Mouse (Mus musculus): ENCODE measurements around the gene Etv6. TPM values are rescaled to one million over a fixed set of nuclear protein-coding genes. Genes with fewer than 3 reads are reported as not detected.

Etv6 gene
- polyA plus RNA-seq, 1 experiment from 2014 or later = 3.5 TPM

- Histone ChIP-seq H3K27me3 (no peaks in the 10 kb centered on the region), H3K36me3 (peaks cover 12% of the 10 kb centered on the region), H3K9me3 (replicated peaks) (no peaks in the 10 kb centered on the region), H3K4me3 (replicated peaks) (no peak overlapping the region), H3K4me2 (no peak overlapping the region), H3K4me1 (replicated peaks) (peaks cover 37% of the 10 kb centered on the region), H3K9ac (no peak overlapping the region), H3K27ac (no peak overlapping the region)
- WGBS (ENCODE audit: insufficient replicate concordance) = 34% methylated on average over 2 of the region's 2 CpGs
- ATAC-seq (ENCODE audit: low read depth) (no peak), DNase-seq (no peak)
Observed at GRCm38 (mm10) chr6:134113168-134113567, 77.7 kb downstream of the Etv6 start.

GRCm38 (mm10) chr6:134115219-134115968 is 79.9 kb downstream of the Etv6 start:
- Histone ChIP-seq H3K4me1 (replicated peaks) (peaks cover 46% of the 10 kb centered on the region), H3K27ac (peak overlapping the region; percentile 31), H3K9me3 (replicated peaks) (no peaks in the 10 kb centered on the region), H3K4me2 (no peak overlapping the region), H3K36me3 (no peaks in the 10 kb centered on the region), H3K4me3 (replicated peaks) (no peak overlapping the region), H3K27me3 (no peaks in the 10 kb centered on the region), H3K9ac (no peak overlapping the region)
- no peak for ATAC-seq (ENCODE audit: low read depth)
- 66% methylated on average over 14 of the region's 14 CpGs for WGBS (ENCODE audit: insufficient replicate concordance)
- no peak for DNase-seq

- no peak overlapping the region for H3K4me2 ChIP-seq
- no peak overlapping the region for H3K9ac ChIP-seq
- H3K4me1 ChIP-seq (replicated peaks) = peaks cover 38% of the 10 kb centered on the region
- ATAC-seq (ENCODE audit: low read depth) (peak; percentile 18; the same call in 1 of the 2 replicates), DNase-seq (no peak)
- 64% methylated on average over 13 of the region's 13 CpGs for WGBS (ENCODE audit: insufficient replicate concordance)
- H3K4me3 ChIP-seq (replicated peaks) = no peak overlapping the region
- no peaks in the 10 kb centered on the region for H3K27me3 ChIP-seq
- H3K9me3 ChIP-seq (replicated peaks) = no peaks in the 10 kb centered on the region
- H3K36me3 ChIP-seq = no peaks in the 10 kb centered on the region
- no peak overlapping the region for H3K27ac ChIP-seq
Observed at GRCm38 (mm10) chr6:134117380-134117938, 82.0 kb downstream of the Etv6 start.

GRCm38 (mm10) chr6:134118506-134118905 is 83.0 kb downstream of the Etv6 start:
- DNase-seq = no peak
- Histone ChIP-seq H3K9ac (no peak overlapping the region), H3K4me2 (no peak overlapping the region), H3K4me1 (replicated peaks) (peaks cover 33% of the 10 kb centered on the region), H3K27ac (no peak overlapping the region), H3K4me3 (replicated peaks) (no peak overlapping the region), H3K36me3 (no peaks in the 10 kb centered on the region), H3K9me3 (replicated peaks) (no peaks in the 10 kb centered on the region), H3K27me3 (no peaks in the 10 kb centered on the region)
- no peak for ATAC-seq (ENCODE audit: low read depth)
- 67% methylated on average over 5 of the region's 5 CpGs for WGBS (ENCODE audit: insufficient replicate concordance)

- Histone ChIP-seq H3K9ac (no peak overlapping the region), H3K4me1 (replicated peaks) (peaks cover 37% of the 10 kb centered on the region), H3K9me3 (replicated peaks) (no peaks in the 10 kb centered on the region), H3K27me3 (no peaks in the 10 kb centered on the region), H3K4me3 (replicated peaks) (no peak overlapping the region), H3K27ac (0 out of 2 replicates have a peak overlapping the region, but pooled peaks have one; percentile 27), H3K4me2 (no peak overlapping the region), H3K36me3 (no peaks in the 10 kb centered on the region)
- DNase-seq = no peak
- WGBS (ENCODE audit: insufficient replicate concordance) = 40% methylated on average over 4 of the region's 4 CpGs
- no peak for ATAC-seq (ENCODE audit: low read depth)
Observed at GRCm38 (mm10) chr6:134119136-134119535, 83.6 kb downstream of the Etv6 start.

GRCm38 (mm10) chr6:134120227-134120626 is 84.7 kb downstream of the Etv6 start:
- Histone ChIP-seq H3K9ac (0 out of 2 replicates have a peak overlapping the region, but pooled peaks have one; percentile 36), H3K4me1 (replicated peaks) (peaks cover 44% of the 10 kb centered on the region), H3K4me3 (replicated peaks) (no peak overlapping the region), H3K9me3 (replicated peaks) (no peaks in the 10 kb centered on the region), H3K27ac (0 out of 2 replicates have a peak overlapping the region, but pooled peaks have one; percentile 7), H3K36me3 (no peaks in the 10 kb centered on the region), H3K4me2 (no peak overlapping the region), H3K27me3 (no peaks in the 10 kb centered on the region)
- WGBS (ENCODE audit: insufficient replicate concordance) = 43% methylated on average over 4 of the region's 4 CpGs
- DNase-seq (no peak), ATAC-seq (ENCODE audit: low read depth) (no peak)

- no peaks in the 10 kb centered on the region for H3K36me3 ChIP-seq
- peaks cover 44% of the 10 kb centered on the region for H3K4me1 ChIP-seq (replicated peaks)
- H3K27me3 ChIP-seq = no peaks in the 10 kb centered on the region
- H3K9me3 ChIP-seq (replicated peaks) = no peaks in the 10 kb centered on the region
- no peak overlapping the region for H3K9ac ChIP-seq
- WGBS (ENCODE audit: insufficient replicate concordance) = 56% methylated on average over 12 of the region's 12 CpGs
- no peak for ATAC-seq (ENCODE audit: low read depth)
- no peak for DNase-seq
- no peak overlapping the region for H3K4me3 ChIP-seq (replicated peaks)
- no peak overlapping the region for H3K27ac ChIP-seq
- no peak overlapping the region for H3K4me2 ChIP-seq
Observed at GRCm38 (mm10) chr6:134120712-134121111, 85.2 kb downstream of the Etv6 start.

GRCm38 (mm10) chr6:134122945-134123344 is 87.4 kb downstream of the Etv6 start:
- no peak overlapping the region for H3K27ac ChIP-seq
- H3K4me2 ChIP-seq = no peak overlapping the region
- H3K36me3 ChIP-seq = no peaks in the 10 kb centered on the region
- 80% methylated on average over 5 of the region's 5 CpGs for WGBS (ENCODE audit: insufficient replicate concordance)
- H3K27me3 ChIP-seq = no peaks in the 10 kb centered on the region
- DNase-seq = no peak
- no peak overlapping the region for H3K4me3 ChIP-seq (replicated peaks)
- H3K4me1 ChIP-seq (replicated peaks) = peaks cover 36% of the 10 kb centered on the region
- no peak for ATAC-seq (ENCODE audit: low read depth)
- H3K9me3 ChIP-seq (replicated peaks) = no peaks in the 10 kb centered on the region
- no peak overlapping the region for H3K9ac ChIP-seq

- Histone ChIP-seq H3K9ac (no peak overlapping the region), H3K27ac (no peak overlapping the region), H3K27me3 (no peaks in the 10 kb centered on the region), H3K4me1 (replicated peaks) (peaks cover 31% of the 10 kb centered on the region), H3K9me3 (replicated peaks) (no peaks in the 10 kb centered on the region), H3K4me3 (replicated peaks) (no peak overlapping the region), H3K4me2 (no peak overlapping the region), H3K36me3 (no peaks in the 10 kb centered on the region)
- DNase-seq (no peak), ATAC-seq (ENCODE audit: low read depth) (no peak)
- WGBS (ENCODE audit: insufficient replicate concordance) = 61% methylated on average over 7 of the region's 7 CpGs
Observed at GRCm38 (mm10) chr6:134123474-134123873, 88.0 kb downstream of the Etv6 start.

GRCm38 (mm10) chr6:134124256-134124655 is 88.8 kb downstream of the Etv6 start:
- Histone ChIP-seq H3K4me2 (no peak overlapping the region), H3K9ac (no peak overlapping the region), H3K4me3 (replicated peaks) (no peak overlapping the region), H3K9me3 (replicated peaks) (no peaks in the 10 kb centered on the region), H3K36me3 (peaks cover 3% of the 10 kb centered on the region), H3K27ac (no peak overlapping the region), H3K27me3 (no peaks in the 10 kb centered on the region), H3K4me1 (replicated peaks) (peaks cover 24% of the 10 kb centered on the region)
- ATAC-seq (ENCODE audit: low read depth) (peak; percentile 59; the same call in 1 of the 2 replicates), DNase-seq (no peak)
- 58% methylated on average over 10 of the region's 10 CpGs for WGBS (ENCODE audit: insufficient replicate concordance)

- Histone ChIP-seq H3K9me3 (replicated peaks) (no peaks in the 10 kb centered on the region), H3K36me3 (peaks cover 6% of the 10 kb centered on the region), H3K27ac (no peak overlapping the region), H3K27me3 (no peaks in the 10 kb centered on the region), H3K9ac (no peak overlapping the region), H3K4me2 (no peak overlapping the region), H3K4me3 (replicated peaks) (no peak overlapping the region), H3K4me1 (replicated peaks) (peaks cover 39% of the 10 kb centered on the region)
- ATAC-seq (ENCODE audit: low read depth) = no peak
- DNase-seq = no peak
- WGBS (ENCODE audit: insufficient replicate concordance) = 87% methylated on average over 6 of the region's 6 CpGs
Observed at GRCm38 (mm10) chr6:134127996-134128395, 92.5 kb downstream of the Etv6 start.

- WGBS (ENCODE audit: insufficient replicate concordance) = 85% methylated on average over 13 of the region's 13 CpGs
- H3K27me3 ChIP-seq = no peaks in the 10 kb centered on the region
- peaks cover 6% of the 10 kb centered on the region for H3K36me3 ChIP-seq
- no peaks in the 10 kb centered on the region for H3K9me3 ChIP-seq (replicated peaks)
- DNase-seq (no peak), ATAC-seq (ENCODE audit: low read depth) (no peak)
- peaks cover 44% of the 10 kb centered on the region for H3K4me1 ChIP-seq (replicated peaks)
- no peak overlapping the region for H3K4me3 ChIP-seq (replicated peaks)
- H3K9ac ChIP-seq = no peak overlapping the region
- no peak overlapping the region for H3K27ac ChIP-seq
- no peak overlapping the region for H3K4me2 ChIP-seq
Observed at GRCm38 (mm10) chr6:134128594-134128993, 93.1 kb downstream of the Etv6 start.

Data from liver, embryonic 13.5 days (tissue).